Mouse (Mus musculus): ENCODE measurements around the gene Rbmy. TPM values are rescaled to one million over a fixed set of nuclear protein-coding genes. Genes with fewer than 3 reads are reported as not detected.
"Not testable (repeated sequence)": the region's sequence is repeated elsewhere in the genome, so short reads cannot be mapped to it uniquely, and the experiment has no call there.

Gene Rbmy
- 0.19 TPM in 1 of 2 replicates, not detected in the other for polyA plus RNA-seq (2015; fragmentation: Nextera tagmentation; extraction: Ambion mirVana)

DNA sequence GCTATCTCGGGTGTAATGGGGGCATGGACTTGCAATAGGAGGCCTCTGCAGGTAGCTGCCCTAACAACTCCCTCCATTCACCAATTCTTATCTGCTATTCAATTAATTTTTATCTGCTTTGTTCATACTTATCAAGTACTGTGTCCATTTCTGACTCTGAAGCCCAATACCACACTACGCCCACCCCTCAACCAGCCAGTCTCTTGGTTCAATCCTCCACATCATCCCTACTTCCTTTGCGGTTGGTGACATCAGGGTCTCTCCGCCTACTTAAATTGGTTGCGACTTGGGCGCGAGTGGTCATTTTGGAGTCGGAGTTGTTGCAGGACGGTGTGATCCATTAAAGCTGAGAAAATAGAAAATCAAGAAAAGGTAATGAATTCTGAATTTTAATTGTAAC, at the start of gene Rbmy, which contains the start of gene Gm10256:
Rbmy (plus strand) TSS at position 301 of the 400 bp plus-strand sequence.
Gm10256 (plus strand) TSS at position 320 of the 400 bp plus-strand sequence.
- H3K4me3 ChIP-seq (replicated peaks); H3K4me2 ChIP-seq (replicated peaks); H3K27me3 ChIP-seq; ATAC-seq (ENCODE audit: insufficient number of reproducible peaks, low FRiP score, low TSS enrichment, low read depth); H3K9ac ChIP-seq; H3K27ac ChIP-seq (replicated peaks); H3K4me1 ChIP-seq; H3K36me3 ChIP-seq; H3K9me3 ChIP-seq (replicated peaks): not testable (repeated sequence)
- no CpG with 5 or more reads among the region's 9 CpGs for WGBS

DNA sequence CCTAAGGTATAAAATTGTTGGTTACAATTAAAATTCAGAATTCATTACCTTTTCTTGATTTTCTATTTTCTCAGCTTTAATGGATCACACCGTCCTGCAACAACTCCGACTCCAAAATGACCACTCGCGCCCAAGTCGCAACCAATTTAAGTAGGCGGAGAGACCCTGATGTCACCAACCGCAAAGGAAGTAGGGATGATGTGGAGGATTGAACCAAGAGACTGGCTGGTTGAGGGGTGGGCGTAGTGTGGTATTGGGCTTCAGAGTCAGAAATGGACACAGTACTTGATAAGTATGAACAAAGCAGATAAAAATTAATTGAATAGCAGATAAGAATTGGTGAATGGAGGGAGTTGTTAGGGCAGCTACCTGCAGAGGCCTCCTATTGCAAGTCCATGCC, 34.4 kb upstream of the Rbmy start, which contains the start of gene Gm4064:
Gm4064 (minus strand) TSS at position 101 of the 400 bp plus-strand sequence.
- not testable (repeated sequence) for H3K4me3 ChIP-seq (replicated peaks); H3K4me1 ChIP-seq; H3K27me3 ChIP-seq; H3K9ac ChIP-seq; H3K4me2 ChIP-seq (replicated peaks); ATAC-seq (ENCODE audit: insufficient number of reproducible peaks, low FRiP score, low TSS enrichment, low read depth); H3K27ac ChIP-seq (replicated peaks); H3K36me3 ChIP-seq; H3K9me3 ChIP-seq (replicated peaks)
- no CpG with 5 or more reads among the region's 8 CpGs for WGBS

Other genes with a start within 250 kb of the Rbmy start
- gene H2al2c, start 231.6 kb upstream of the Rbmy start, polyA plus RNA-seq (2015; fragmentation: Nextera tagmentation; extraction: Ambion mirVana): not detected in 2 replicates
- not detected in 2 replicates for gene Sry, start 167.0 kb upstream of the Rbmy start, polyA plus RNA-seq (2015; fragmentation: Nextera tagmentation; extraction: Ambion mirVana)
- not detected in 2 replicates for gene H2al2b, start 110.0 kb upstream of the Rbmy start, polyA plus RNA-seq (2015; fragmentation: Nextera tagmentation; extraction: Ambion mirVana)
- not detected in 2 replicates for gene Gm4064, start 34.5 kb upstream of the Rbmy start, polyA plus RNA-seq (2015; fragmentation: Nextera tagmentation; extraction: Ambion mirVana)
- gene Gm10256, start within 50 bp of the Rbmy start, polyA plus RNA-seq (2015; fragmentation: Nextera tagmentation; extraction: Ambion mirVana): not detected in 2 replicates
- gene Gm10352, start 70.3 kb downstream of the Rbmy start, polyA plus RNA-seq (2015; fragmentation: Nextera tagmentation; extraction: Ambion mirVana): not detected in 2 replicates
- gene Gm29289, start 101.9 kb downstream of the Rbmy start, polyA plus RNA-seq (2015; fragmentation: Nextera tagmentation; extraction: Ambion mirVana): not detected in 2 replicates